Mouse (Mus musculus) brain, embryonic 14.5 days (tissue): ENCODE measurements at regions not wholly inside any gene's neighbourhood (a gene's known extent, or its start where the extent isn't known, plus 50 kb on each side); places are given as distances from the start of the nearest gene placed in this dataset.

Experiments
- CTCF ChIP-seq: fragments of 200-500 bp; IDR thresholded peaks from 2 replicates; pipeline ENCODE4 v1.5.1; 2012; ENCODE audit warnings: inconsistent platforms, mild to moderate bottlenecking, moderate library complexity, borderline replicate concordance; ENCODE audit not compliant: insufficient read depth, insufficient read length; ENCODE audit errors: extremely low read depth
- POLR2A ChIP-seq: fragments of 200-500 bp; IDR thresholded peaks from 2 replicates; pipeline ENCODE4 v1.6.1; 2012; ENCODE audit warnings: mild to moderate bottlenecking, inconsistent platforms, borderline replicate concordance; ENCODE audit not compliant: poor library complexity, insufficient read depth, insufficient read length, severe bottlenecking; ENCODE audit errors: extremely low read depth

DNA sequence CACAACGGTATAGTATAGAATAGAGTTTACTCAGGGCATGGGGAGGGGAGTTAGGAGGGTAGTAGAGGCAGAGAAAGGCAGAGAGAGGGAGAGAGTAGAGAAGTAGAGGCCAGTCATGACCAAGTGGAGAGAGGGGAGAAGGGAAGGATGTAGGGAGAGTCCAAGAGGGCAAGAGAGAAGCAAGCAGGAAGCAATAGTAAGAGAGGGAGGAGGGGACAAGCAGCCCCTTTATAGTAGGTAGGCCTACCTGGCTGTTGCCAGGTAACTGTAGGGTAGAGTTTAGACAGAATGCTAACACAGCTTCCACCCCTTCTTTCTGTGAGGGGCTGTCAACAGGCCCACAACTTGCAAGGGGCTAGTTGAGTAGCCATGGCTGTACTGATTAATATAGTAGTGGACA, 69.2 kb upstream of the Tpm1 start:
- TF ChIP-seq CTCF (no peak), POLR2A (no peak)
